Mouse (Mus musculus): ENCODE data around the gene Myo3a.
"Not testable (repeated sequence)": the region's sequence is repeated elsewhere in the genome, so short reads cannot be mapped to it uniquely, and the experiment has no call there.

DNA sequence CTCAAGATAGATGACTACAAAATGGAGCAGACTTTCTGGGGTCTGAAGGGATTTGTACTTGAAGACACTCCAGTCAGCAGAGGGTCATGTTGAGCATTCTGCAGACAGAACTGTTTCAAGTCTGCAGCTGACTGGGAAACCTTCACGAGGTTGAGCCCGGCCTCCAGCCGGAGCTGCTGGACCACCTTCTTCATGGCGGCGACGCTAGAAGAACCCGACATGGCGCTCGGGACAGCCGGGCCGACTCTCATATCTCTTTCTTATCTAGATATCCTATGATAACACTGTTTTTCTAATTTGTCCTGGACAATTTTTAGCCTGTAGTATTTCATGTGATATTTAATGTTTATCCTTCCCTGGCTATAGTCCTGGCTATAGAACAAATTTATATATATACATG lies 183.2 kb downstream of the Myo3a start:
- TF ChIP-seq EP300, CTCF (IDR thresholded peaks at IDR 0.05; ENCODE audit: low read depth): not testable (repeated sequence)
